Mouse (Mus musculus) cortical plate, adult 2 months (tissue): ENCODE data around the gene Gm9999.

ENCODE experiments used
- CTCF ChIP-seq: fragments of 200-500 bp; IDR thresholded peaks from 2 replicates; pipeline ENCODE4 v1.5.1; 2011; ENCODE audit warnings: mild to moderate bottlenecking, control low read depth, low read length; ENCODE audit not compliant: insufficient read depth; ENCODE audit errors: extremely low read depth
- POLR2A ChIP-seq: fragments of 200-500 bp; IDR thresholded peaks from 2 replicates; pipeline ENCODE4 v1.6.1; 2011; ENCODE audit warnings: mild to moderate bottlenecking, low read length, control low read depth; ENCODE audit not compliant: insufficient read depth; ENCODE audit errors: extremely low read depth

GRCm38 (mm10) chr7:47031371-47031770 lies 48.0 kb downstream of the Gm9999 start:
- TF ChIP-seq CTCF (no peak), POLR2A (no peak)
